30 mouse cellular contexts compared by ENCODE assay signal in the genomic region with DNA sequence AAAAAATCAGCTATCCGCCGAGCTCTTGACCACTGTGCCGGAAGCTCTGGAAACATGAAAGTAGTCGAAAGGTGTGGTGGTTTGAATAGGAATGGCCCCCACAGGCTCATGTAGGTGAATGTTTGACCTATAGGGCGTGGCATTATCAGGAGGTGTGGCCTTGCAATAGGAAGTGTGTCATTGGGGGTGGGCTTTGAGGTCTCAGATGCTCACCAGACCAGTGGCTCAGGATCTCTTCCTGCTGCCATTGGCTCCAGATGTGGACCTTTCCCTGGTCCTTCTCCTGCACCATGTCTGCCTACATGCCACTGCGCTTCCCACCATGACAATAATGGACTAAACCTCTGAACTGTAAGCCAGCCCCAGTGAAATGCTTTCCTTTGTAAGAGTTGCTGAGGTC. TPM values are rescaled to one million over a fixed set of nuclear protein-coding genes. Genes with fewer than 3 reads are reported as not detected.
"Had no signal": no experiment of that assay in that cellular context is flagged by ENCODE, and none has a peak within 500 bp of the region (broad histone marks: within the 10 kb centered on the region; RNA-seq: fewer than 3 reads in every experiment).

No protein-coding gene starts in this region.

- H3K4me3 ChIP-seq: limb, embryonic 12.5 days; limb, embryonic 15.5 days; liver, embryonic 15.5 days; lung, embryonic 15.5 days; midbrain, embryonic 12.5 days; myocyte; neural tube, embryonic 13.5 days had no signal

- H3K9ac ChIP-seq: limb, embryonic 12.5 days; limb, embryonic 15.5 days; liver, embryonic 15.5 days; lung, embryonic 15.5 days; midbrain, embryonic 12.5 days; neural tube, embryonic 13.5 days had no signal

- H3K4me2 ChIP-seq: limb, embryonic 12.5 days; limb, embryonic 15.5 days; liver, embryonic 11.5 days; liver, embryonic 15.5 days; lung, embryonic 15.5 days; midbrain, embryonic 12.5 days; neural tube, embryonic 13.5 days had no signal

- ATAC-seq: midbrain, embryonic 16.5 days had no signal

- H3K4me1 ChIP-seq: lung, embryonic 15.5 days; midbrain, embryonic 12.5 days had no signal

- H3K36me3 ChIP-seq: limb, embryonic 12.5 days; limb, embryonic 15.5 days; lung, embryonic 15.5 days; midbrain, embryonic 12.5 days; neural tube, embryonic 13.5 days had no signal

- H3K27ac ChIP-seq: limb, embryonic 12.5 days; limb, embryonic 15.5 days; lung, embryonic 15.5 days; midbrain, embryonic 12.5 days; neural tube, embryonic 13.5 days had no signal

- H3K9me3 ChIP-seq: limb, embryonic 12.5 days; limb, embryonic 15.5 days; liver, embryonic 15.5 days; lung, embryonic 15.5 days; midbrain, embryonic 12.5 days had no signal

- DNase-seq: kidney, adult 9 months; kidney, postnatal 14 days; kidney, postnatal 4 days; left cerebral cortex, postnatal 4 days; lung, adult 18-20 months; lung, postnatal 10 days; lung, postnatal 36 days; retina, postnatal 1 day; right cerebral cortex, postnatal 25 days; thymus, adult 2 months; thymus, postnatal 14 days; thymus, postnatal 4 days had no signal

- H3K27me3 ChIP-seq: limb, embryonic 12.5 days; limb, embryonic 15.5 days; liver, embryonic 15.5 days; lung, embryonic 15.5 days; midbrain, embryonic 12.5 days; neural tube, embryonic 13.5 days had no signal

RNA-seq across cellular contexts. Expression of a gene that starts 4.2 kb away (rescaled TPM):
- total RNA-seq: left cerebral cortex, adult 8-10 months; left cerebral cortex, postnatal 14 days; left cerebral cortex, postnatal 4 days had no signal
- polyA plus RNA-seq: midbrain, embryonic 16.5 days; myocyte; neural tube, embryonic 13.5 days had no signal

RNA-seq across cellular contexts. Expression of a gene that starts 13.1 kb away (rescaled TPM):
- total RNA-seq: layer of hippocampus, adult 18-20 months; left cerebral cortex, postnatal 4 days; monocyte, adult 5-6 weeks had no signal
- polyA plus RNA-seq: kidney, embryonic 16.5 days; limb, embryonic 12.5 days; midbrain, embryonic 12.5 days; midbrain, embryonic 16.5 days; myocyte; neural tube, embryonic 13.5 days; small intestine, adult 2 months had no signal

RNA-seq across cellular contexts. Expression of a gene that starts 46.8 kb away (rescaled TPM):
- total RNA-seq: layer of hippocampus, adult 18-20 months; layer of hippocampus, postnatal 14 days; left cerebral cortex, adult 8-10 months; left cerebral cortex, postnatal 14 days; left cerebral cortex, postnatal 4 days; monocyte, adult 5-6 weeks; neutrophil, adult 5-6 weeks had no signal
- polyA plus RNA-seq: kidney, embryonic 16.5 days; limb, embryonic 12.5 days; limb, embryonic 15.5 days; liver, embryonic 11.5 days; liver, embryonic 15.5 days; lung, embryonic 15.5 days; midbrain, embryonic 12.5 days; midbrain, embryonic 16.5 days; neural tube, embryonic 13.5 days; spleen, adult 2 months had no signal
